Mouse (Mus musculus): ENCODE measurements at regions not wholly inside any gene's neighbourhood (a gene's known extent, or its start where the extent isn't known, plus 50 kb on each side); places are given as distances from the start of the nearest gene placed in this dataset.

DNA sequence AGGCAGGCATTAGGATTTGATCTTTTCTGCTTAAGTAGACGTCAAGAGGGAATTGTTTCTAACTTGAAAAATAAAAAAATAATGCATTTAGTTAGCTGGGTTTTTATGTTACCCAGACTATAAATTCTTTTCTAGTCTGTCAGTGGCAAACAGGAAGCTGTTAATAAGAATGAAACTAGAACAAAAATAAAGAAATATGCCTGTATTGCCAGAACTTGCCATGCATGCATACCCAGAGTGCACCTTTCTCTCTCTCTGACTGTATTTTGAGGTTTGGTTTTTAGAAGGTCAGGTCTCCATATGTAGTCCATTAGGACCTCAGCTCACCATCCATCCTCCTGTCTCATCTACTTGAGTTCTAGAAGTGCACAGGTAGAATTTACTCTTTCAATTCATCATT, 661.0 kb upstream of the Cblb start:
- no peak overlapping the region for H3K4me2 ChIP-seq (replicated peaks; ENCODE audit: low read depth)
- H3K4me3 ChIP-seq (ENCODE audit: low read depth, low read length) = no peak overlapping the region
- DNase-seq (ENCODE audit: low spot score) = no peak
- no peaks in the 10 kb centered on the region for H3K4me1 ChIP-seq (replicated peaks; ENCODE audit: control insufficient read depth, insufficient read depth)
- WGBS = 35% methylated on average over 1 of the region's 1 CpGs
- H3K9ac ChIP-seq (ENCODE audit: low read length) = no peak overlapping the region
- ATAC-seq (ENCODE audit: low FRiP score, low TSS enrichment) = no peak
- no peaks in the 10 kb centered on the region for H3K27me3 ChIP-seq (ENCODE audit: control insufficient read depth, insufficient read depth, low read length)
- H3K36me3 ChIP-seq (ENCODE audit: control insufficient read depth, insufficient read depth, low read length) = no peaks in the 10 kb centered on the region
- H3K9me3 ChIP-seq (ENCODE audit: control insufficient read depth, low read length) = no peaks in the 10 kb centered on the region
- TF ChIP-seq EP300 (optimal IDR thresholded peaks at IDR 0.05) (no peak), CTCF (IDR thresholded peaks at IDR 0.05; ENCODE audit: low read depth) (no peak)
- H3K27ac ChIP-seq (replicated peaks) = no peak overlapping the region

DNA sequence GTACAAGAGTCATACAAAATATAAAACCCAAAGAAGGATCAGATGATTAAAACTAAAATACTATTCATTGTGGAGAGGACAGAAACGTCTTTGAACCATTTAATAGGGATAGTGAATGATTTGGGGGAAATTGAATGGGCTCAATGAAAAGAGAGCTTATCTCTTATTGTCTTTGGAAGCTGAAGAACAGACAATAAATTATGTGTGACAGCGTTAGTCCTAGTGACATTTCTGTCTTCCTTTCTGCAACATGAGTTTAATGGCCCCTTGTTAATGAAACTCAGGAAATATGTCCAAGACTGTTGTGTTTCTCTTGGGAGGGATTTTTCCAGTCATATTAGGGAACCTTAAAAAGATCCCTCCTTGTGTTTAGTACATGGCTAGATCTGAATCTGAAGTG, 644.6 kb upstream of the Cblb start:
- Histone ChIP-seq H3K9me3 (ENCODE audit: control insufficient read depth, low read length) (no peaks in the 10 kb centered on the region), H3K36me3 (ENCODE audit: control insufficient read depth, insufficient read depth, low read length) (no peaks in the 10 kb centered on the region), H3K27ac (replicated peaks) (no peak overlapping the region), H3K4me3 (ENCODE audit: low read depth, low read length) (no peak overlapping the region), H3K4me1 (replicated peaks; ENCODE audit: control insufficient read depth, insufficient read depth) (no peaks in the 10 kb centered on the region), H3K4me2 (replicated peaks; ENCODE audit: low read depth) (no peak overlapping the region), H3K9ac (ENCODE audit: low read length) (no peak overlapping the region), H3K27me3 (ENCODE audit: control insufficient read depth, insufficient read depth, low read length) (no peaks in the 10 kb centered on the region)
- DNase-seq (ENCODE audit: low spot score) (no peak), ATAC-seq (ENCODE audit: low FRiP score, low TSS enrichment) (no peak)
- 32% methylated on average over 2 of the region's 2 CpGs for WGBS
- no peak for TF ChIP-seq EP300 (optimal IDR thresholded peaks at IDR 0.05)
- TF ChIP-seq CTCF (IDR thresholded peaks at IDR 0.05; ENCODE audit: low read depth) = no peak

DNA sequence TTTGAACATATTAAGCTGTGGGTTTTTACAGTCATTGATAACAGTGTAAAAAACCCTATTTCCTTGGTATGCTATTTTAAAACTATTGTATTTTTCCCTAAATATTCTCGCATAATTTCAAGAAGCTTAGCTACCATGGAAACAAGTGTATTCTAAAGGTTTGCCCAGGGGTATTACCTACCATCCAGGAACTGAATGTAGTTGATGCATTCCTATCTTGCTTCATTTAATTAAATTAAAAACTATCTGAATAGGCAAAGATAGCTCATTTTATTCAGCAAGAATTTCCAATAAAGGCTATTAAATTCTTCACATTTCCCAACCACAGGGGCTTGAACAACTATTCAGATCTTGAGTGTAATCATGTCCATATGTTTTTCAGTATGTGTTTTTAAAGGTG, 643.5 kb upstream of the Cblb start:
- H3K4me3 ChIP-seq (ENCODE audit: low read depth, low read length) = no peak overlapping the region
- 76% methylated on average over 1 of the region's 1 CpGs for WGBS
- no peaks in the 10 kb centered on the region for H3K27me3 ChIP-seq (ENCODE audit: control insufficient read depth, insufficient read depth, low read length)

DNA sequence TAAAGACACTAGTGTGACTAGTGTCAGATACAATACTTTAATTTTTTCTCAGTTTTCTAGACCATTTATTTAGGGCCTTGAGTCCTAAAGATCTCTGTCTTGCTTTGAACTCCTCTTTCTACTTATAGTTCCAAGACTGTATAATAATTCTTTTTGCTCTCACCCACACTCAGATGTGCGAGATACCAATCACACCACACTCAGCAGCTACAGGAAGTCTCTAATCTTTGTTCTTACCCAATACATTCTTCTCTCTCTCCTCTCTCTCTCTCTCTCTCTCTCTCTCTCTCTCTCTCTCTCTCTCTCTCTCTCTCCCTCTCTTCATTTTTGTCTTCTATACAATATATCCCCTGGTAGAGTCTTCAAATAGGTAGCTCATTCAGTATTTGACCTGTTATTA, 637.2 kb upstream of the Cblb start:
- H3K9ac ChIP-seq (ENCODE audit: low read length) = no peak overlapping the region
- DNase-seq (ENCODE audit: low spot score) (no peak), ATAC-seq (ENCODE audit: low FRiP score, low TSS enrichment) (no peak)
- no peak overlapping the region for H3K4me2 ChIP-seq (replicated peaks; ENCODE audit: low read depth)
- H3K4me3 ChIP-seq (ENCODE audit: low read depth, low read length) = no peak overlapping the region
- no peak for TF ChIP-seq EP300 (optimal IDR thresholded peaks at IDR 0.05)
- TF ChIP-seq CTCF (IDR thresholded peaks at IDR 0.05; ENCODE audit: low read depth) = no peak
- no peaks in the 10 kb centered on the region for H3K4me1 ChIP-seq (replicated peaks; ENCODE audit: control insufficient read depth, insufficient read depth)
- no peaks in the 10 kb centered on the region for H3K27me3 ChIP-seq (ENCODE audit: control insufficient read depth, insufficient read depth, low read length)
- 82% methylated on average over 1 of the region's 1 CpGs for WGBS
- no peak overlapping the region for H3K27ac ChIP-seq (replicated peaks)
- no peaks in the 10 kb centered on the region for H3K36me3 ChIP-seq (ENCODE audit: control insufficient read depth, insufficient read depth, low read length)
- H3K9me3 ChIP-seq (ENCODE audit: control insufficient read depth, low read length) = no peaks in the 10 kb centered on the region

More for the DNA sequence above, 643.5 kb upstream of the Cblb start:
- H3K9me3 ChIP-seq (ENCODE audit: control insufficient read depth, low read length) = no peaks in the 10 kb centered on the region
- no peak overlapping the region for H3K9ac ChIP-seq (ENCODE audit: low read length)
- H3K4me2 ChIP-seq (replicated peaks; ENCODE audit: low read depth) = no peak overlapping the region
- TF ChIP-seq EP300 (optimal IDR thresholded peaks at IDR 0.05) (no peak), CTCF (IDR thresholded peaks at IDR 0.05; ENCODE audit: low read depth) (no peak)
- no peak for DNase-seq (ENCODE audit: low spot score)
- H3K4me1 ChIP-seq (replicated peaks; ENCODE audit: control insufficient read depth, insufficient read depth) = no peaks in the 10 kb centered on the region
- H3K36me3 ChIP-seq (ENCODE audit: control insufficient read depth, insufficient read depth, low read length) = no peaks in the 10 kb centered on the region
- ATAC-seq (ENCODE audit: low FRiP score, low TSS enrichment) = no peak
- H3K27ac ChIP-seq (replicated peaks) = no peak overlapping the region

All from stomach, postnatal 0 days (tissue).